Mouse (Mus musculus) kidney, postnatal 10 days (tissue): ENCODE data around the gene Rnf6.

Experiments
- DNase-seq: peaks from one replicate; pipeline ENCODE4 v3.0.0; 2021; ENCODE audit warnings: mixed read lengths

The Rnf6 gene

DNA sequence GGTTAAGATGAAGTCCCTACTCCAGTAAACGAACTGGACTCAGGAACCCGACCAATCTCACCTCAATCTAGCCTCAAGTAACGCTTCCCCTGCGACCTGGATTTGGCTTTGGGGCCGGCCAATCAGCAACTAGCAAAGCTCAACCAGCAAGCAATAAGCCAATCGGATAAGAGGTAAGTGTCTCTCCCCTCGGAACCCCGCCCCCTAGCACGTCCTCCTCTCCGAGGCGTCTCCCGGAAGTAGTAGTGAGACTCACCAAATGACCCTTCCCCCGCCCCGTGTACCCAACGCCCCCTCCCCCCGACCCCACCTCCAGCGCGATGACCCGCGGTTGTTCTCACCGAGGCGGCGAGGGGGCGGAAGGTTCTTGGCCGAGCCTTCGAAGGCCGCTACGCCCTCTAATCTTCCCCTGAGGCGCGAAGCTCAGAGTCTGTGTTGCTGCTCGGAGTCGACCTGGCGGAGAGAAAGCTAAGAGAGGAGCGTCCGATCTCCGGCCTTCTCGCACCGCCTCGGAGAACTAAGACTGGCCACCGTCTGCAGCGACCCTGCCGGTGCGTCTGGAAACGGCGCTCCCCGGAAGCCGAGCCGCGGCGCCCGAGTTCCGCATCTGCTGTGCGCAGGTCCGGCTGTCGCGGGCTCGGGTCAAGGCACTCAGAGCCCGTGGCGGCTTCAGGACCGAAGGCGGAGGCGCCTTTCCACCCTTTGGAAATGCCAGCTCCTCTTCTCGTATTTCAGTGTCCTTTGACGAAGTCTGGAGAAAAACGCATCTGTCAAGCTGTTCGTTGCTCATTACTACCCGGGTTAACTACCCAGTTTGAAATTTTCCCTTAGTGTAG lies at the start of gene Rnf6:
Gene Rnf6, minus strand, starts transcription at position 677 of the 836 bp plus-strand sequence.
- peak; percentile 96 for DNase-seq

DNA sequence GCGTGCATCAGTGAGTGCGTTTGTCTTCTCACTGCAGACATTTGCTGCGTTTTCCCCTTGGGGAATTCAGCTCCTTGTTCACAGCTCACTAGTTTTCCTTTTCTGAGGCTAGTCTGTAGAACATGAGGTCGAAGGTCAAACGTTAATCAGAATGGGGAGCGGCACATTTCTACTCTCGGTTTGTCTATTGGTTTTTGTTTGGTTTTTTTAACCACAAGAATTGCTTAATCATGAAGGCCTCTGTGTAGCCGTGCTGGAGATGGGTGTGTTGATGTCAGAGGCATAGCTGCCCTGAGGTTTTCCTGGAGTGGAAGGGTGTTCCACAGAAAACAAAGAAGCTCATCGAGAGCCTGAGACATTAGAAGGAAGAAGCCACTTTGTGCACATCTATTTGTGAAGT lies 49.2 kb upstream of the Rnf6 start:
- no peak for DNase-seq

DNA sequence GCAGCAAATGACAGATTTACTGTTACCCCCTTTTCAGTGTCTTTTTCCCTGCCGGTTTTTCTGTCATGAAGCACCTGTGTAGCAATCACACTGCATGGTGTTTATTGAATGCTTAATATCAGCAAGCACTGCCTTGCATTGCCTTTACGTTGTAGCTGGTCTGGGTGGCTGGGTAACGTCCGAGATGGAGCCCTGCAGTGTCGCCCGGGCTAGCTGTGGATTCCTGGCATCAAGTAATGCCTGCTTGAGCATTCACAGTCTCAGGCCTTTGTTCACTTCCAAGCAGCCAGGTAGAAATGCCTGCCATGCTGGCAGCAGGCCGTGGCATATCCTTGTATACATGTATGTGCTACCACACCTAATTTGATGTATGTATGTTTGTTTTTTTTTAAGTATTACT lies 46.4 kb upstream of the Rnf6 start:
- DNase-seq: no peak

DNA sequence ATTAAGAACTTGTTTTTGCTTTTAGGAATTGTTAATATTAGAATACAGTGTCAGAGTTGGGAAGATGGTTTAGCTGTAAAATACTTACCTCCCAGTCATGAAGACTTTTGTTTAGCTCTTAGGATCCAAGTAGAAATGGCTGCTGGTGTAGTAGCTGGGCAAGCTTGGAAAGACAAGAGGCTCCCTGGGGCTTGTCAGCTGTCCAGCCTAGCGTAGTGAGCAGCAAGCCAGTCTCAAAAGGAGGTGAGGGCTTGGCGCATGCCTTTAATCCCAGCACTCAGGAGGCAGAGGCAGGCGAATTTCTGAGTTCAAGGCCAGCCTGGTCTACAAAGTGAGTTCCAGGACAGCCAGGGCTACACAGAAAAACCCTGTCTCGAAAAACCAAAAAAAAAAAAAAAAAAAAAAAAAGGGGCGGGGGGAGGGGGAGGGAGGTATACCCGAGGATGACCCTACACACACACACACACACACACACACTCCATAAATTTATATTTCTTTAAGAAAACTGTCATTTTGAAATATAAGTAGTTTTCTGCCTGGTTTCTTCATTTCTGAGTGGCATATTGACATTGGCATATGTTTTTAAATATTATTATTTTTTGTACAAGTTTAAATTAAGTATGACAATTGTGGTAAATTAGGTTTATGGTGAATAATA lies 44.7 kb upstream of the Rnf6 start:
- DNase-seq: no peak

DNA sequence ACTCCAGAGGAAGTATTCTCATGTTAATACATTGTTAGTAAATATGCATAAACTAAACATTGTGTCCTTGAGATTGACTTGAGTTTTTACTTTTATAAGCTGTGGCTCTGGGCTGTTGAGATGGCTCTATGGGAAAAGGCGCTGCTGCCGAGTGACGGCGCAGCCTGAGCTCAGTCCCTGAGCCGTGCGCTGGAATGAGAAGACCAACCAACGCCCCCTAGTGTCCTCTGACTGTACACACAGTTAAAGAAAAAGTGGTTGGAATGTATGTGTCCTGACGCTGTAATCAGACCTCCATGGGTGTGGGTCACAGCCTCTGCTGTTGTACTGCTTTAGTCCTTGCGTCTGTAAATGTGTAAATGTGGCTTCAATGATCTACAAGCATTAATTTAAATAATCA lies 38.6 kb upstream of the Rnf6 start:
- DNase-seq: no peak

DNA sequence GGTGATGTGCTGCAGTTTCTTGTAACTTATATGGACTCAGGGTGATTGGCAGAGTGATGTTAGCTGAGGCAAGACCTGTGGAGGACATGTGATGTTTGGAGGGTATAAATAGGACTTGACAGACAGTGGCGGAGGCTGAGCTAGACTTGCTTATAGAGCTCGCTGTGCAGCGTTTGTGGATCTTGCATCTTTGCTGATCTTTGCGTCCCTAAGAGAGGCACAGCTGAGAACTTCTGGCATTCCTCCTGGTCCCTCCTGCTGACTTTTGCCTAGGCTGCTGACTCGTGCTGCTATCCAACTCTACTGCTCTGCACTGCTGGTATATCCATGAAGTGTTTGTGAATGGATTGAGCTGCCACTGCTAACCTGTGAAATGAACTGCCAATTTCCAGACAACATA lies 32.3 kb upstream of the Rnf6 start:
- DNase-seq: no peak

DNA sequence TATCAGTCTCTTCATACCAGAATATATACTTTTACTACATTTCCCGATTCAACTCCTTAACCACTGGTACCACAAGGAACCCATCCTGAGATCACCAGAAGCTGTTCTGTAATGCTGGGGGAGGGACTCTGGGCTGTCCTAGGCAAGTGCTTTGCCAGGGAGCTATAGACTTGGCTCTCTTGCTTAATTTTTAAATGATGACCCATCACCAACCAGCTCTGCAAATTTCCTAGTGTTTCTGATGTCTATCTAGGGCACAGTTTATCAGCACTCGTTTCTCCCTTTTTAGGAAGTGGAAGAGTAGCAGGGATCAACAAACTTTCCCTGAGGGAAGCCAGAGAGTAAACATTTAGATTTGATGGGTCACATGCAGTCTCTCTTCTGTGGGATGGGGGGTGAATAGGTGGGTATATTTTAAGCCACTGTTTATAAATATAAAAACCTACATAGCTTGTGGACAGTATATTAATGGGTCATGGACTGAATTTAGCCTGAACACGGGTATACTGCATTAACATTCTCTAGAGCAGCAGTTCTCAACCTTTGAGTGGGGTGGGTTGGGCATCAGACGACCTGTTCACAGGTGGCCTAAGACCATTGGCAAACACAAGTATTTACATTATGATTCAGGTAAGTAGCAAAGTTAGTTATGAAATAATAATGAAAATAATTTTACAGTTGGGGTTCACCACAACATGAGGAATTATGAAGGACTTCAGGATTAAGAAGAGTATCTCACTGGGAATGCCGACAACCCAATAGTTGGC lies 30.5 kb upstream of the Rnf6 start:
- no peak for DNase-seq

DNA sequence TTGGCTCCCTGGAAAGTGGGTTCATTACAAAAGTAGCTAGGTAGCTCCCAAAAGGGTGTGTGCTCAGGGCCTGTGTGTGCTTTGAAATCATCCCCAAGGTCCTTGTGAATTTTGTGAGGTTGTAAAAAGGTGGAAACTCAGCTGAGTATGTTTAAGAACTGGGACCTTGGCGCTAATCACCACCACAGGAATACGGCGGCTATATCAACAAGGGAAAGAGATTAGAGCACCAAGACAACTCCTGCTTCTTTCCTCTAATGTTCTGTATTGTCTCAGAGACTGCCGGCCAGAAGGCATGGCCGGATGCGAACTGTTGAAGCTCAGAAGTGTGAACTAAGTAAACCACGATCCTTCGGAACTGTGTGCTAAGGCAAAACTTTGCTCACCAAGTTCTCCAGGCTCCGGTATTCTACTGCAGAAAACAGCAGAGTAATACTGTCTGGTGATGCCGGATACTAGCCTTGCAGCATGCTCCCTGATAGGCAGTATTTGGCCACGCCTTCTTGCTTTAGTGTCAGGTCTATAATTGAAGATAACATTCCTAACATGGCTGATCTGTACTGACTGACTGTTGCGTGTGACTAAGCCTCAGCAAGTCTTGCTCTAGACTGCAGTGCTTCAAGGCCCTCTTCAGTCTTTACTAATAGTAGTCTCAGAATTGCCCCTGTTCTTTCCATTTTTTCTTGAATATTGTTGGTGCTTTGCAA lies 29.2 kb upstream of the Rnf6 start:
- DNase-seq: no peak

DNA sequence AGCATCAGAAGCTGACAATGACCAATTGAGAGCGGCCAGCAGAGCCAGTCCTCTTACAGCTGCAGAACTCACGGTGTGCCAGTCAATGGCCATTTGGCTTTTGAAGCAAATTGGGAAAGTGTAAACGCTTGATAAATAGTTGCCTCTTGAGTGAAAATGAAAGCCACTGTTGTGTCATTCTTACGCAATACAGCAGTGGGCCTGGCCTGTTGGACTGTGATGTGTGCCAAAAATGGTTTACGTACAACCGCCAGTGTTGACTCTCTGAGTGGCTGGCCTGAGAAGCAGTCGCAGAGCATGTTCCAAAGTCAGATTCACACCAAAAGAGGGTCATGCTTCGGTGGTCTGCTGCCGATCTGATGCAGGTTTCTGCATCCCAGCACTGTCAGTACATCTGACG lies 27.4 kb upstream of the Rnf6 start:
- no peak for DNase-seq

DNA sequence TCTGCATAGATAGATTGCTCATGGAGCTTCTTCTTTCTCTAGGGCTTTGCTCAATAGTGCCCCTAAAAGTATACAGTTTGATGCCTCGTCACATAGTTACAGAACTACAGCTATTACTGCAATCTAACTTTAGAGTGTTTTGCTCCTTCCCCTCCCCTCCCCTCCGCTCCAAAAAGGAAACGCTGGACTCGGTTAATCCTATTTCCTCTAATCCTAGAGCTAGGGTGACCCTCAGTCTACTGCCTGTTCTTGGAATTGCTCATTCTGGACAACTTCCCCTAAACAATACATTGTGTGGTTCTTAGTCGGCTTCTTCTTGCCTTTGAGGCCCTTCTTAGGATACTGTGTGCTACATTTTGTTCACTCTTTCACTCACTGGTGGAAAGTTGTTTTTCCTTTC lies 26.4 kb upstream of the Rnf6 start:
- no peak for DNase-seq

DNA sequence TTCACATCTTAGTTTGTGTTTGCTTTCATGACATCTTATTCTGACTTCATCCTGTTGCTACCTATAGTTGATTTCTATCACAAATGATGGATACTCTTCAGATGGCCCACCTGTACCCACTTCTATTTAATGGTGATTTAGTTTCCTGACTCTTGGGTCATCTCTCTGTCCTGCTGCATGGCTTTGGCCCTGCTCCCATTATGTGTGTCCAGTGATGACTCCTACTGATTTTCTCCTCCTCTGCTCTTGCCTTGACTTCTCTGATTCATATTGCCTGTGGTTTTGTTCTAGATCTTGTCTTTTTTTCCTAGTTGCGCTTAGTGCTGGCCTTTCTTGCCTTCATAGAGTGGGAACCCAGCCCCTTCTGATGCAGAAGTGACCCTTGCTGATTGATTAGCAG lies 25.0 kb upstream of the Rnf6 start:
- DNase-seq: no peak

DNA sequence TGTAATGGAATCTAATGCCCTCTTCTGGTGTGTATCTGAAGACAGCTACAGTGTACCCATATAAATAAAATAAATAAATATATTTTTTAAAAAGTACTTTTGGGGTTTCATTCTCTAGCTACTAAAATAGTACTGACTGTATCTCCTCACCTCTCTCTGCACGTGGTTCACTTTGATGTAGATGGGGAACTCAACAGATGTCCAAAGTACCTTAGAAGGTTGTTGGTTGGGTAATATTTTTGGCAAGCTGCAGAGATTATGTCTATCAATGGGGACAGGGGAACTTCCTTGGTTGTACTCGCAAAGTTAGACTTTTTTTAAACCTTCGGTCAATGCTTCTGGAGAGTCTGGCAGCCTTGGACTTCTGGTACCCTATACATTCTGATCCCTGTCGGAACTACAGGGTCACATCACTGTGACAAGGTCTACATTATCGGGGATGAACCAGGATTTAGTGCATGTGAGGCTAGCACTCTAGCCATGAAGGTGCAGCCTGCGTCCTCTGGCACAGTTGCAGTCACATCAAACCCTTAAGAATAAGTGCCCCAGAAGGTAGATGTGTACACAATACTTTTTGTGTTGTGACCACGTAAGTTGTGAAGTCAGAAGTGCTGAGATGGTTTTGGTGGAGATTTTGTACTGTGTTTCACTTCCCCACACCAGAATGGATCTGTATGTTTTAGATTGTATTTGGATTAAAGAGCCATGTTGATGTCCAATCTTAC lies 24.5 kb upstream of the Rnf6 start:
- no peak for DNase-seq

DNA sequence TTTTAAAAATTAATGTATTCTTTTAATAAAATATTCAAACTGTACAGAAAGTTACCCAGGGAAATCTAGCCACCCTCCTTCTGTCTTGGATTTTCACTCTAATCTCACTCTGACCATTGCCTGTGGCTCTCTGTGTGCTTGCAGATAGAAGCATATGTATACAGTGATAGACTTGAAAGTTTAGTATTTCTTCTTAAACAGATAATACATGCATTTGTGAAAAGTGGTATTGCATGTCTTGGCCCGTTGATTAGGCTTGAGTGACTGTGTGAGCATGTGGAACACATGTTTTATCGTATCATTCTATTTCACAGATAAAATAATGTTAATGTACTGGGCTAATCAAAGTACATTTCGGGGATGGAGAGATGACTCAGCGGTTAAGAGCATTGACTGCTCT lies 23.8 kb upstream of the Rnf6 start:
- DNase-seq: no peak

DNA sequence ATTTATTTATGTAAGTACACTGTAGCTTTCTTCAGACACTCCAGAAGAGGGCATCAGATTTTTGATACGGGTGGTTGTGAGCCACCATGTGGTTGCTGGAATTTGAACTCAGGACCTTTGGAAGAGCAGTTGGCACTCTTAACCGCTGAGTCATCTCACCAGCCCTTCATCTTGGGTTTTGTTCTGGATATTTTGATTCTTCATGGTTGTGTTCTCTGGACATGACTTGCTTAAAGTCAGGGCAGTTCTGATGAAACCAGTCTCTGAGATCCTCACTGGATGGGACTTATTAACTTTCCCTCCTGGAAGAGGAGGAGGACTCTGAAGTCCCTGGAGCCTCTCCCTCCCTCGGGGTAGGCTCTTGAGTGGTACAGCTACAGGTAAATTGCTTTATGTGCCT lies 19.8 kb upstream of the Rnf6 start:
- no peak for DNase-seq

DNA sequence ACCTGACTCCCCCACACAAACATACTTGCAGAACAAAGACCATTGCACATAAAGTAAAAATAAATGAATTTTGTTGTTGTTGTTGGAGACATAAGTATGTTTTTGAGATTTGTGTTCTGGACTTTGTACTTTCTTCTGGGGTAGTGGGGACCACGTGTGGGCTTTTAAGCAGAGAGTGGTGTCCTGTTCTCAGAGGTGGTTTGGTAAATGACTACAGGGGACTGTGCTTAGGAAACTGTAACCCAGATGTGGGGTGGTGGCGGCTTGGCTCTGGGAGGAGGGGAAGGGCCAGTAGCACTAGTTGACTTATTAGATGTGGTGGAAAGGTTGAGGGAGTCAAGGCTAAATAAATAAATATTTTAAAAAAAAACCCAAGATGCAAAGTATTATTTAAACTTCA lies 19.4 kb upstream of the Rnf6 start:
- DNase-seq: no peak

DNA sequence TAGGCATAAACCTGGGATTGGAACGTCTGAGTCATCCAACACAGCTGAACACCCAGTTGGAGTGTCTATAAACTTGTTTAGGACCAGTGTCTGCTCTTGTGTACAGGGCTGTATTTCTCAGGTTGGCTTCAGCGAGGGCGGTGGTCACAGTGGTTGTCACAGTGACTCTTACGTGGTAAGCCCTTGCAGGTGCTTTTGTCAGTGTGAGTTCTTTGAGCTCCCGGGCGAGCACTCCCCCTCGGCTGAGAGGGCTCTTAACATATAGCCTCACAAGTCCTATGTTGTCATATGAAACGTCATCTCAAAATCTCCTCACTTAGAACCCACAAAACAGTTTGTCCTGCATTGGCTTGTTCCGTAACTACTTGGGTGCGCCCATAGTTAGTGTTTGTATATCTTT lies 16.9 kb upstream of the Rnf6 start:
- DNase-seq: no peak

DNA sequence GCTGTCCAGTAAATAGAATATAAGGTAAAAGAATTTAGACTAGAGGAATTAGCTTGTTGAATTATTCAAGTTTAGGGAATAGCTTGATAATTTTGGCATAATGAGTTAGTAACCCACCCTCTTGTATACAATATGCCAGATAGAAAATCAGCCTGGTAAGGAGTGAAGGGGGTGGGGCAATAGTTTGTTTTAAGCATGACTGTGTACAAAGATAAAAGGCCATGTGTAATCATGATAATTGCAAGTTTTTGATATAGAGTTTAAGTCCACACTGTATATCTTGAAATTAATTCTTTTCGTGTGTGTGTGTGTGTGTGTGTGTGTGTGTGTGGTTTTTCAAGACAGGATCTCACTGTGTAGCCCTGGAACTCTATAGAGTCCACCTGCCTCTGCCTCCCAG lies 13.0 kb upstream of the Rnf6 start:
- DNase-seq: no peak

DNA sequence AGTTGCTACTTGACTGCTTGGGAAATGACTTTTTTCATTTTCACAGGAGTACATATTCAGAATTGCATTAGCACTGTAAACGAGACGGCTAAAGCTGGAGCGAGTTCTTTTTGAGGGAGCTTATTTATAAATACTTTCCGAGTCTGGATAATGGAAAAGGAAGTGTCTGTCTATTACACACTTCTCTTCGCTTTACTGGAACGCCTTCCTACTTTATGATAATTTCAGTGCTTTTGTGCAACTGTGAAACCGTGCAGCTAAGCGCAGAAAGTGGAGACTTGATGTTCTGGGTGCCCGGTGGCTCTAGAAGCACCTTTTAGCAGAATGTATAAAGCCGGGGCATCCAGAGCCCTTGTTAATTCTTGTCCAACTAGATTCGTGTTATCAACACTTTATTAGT lies 11.5 kb upstream of the Rnf6 start:
- DNase-seq: no peak

DNA sequence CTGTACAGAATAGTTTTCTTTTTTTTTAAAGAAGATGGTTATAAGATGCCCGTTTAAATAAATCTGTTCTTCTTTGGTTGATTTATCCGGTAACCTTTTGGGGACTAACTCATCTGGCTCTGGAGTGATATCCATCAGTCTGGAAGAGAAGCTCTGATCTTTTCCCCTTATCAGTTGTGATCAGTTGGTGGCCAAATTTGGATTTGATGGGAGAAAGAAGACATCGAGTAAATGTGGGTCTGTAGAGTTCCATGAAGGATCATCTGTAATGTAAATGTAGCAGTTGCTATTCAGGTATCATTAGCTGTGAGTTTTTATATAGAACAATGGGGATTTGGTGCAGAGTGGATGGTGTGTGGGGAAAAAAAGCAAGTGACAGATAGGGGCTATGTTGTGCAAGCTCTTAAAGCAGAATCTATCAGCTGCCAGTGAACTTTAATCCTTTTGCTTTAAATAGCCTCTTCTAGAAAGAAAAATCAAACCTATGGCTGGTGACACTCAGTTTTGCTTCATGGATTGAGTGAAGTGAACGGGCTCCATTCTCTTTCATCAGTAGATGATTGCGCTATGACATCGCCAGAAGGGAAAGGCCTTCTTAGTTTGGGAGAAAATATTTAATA lies 10.8 kb upstream of the Rnf6 start:
- no peak for DNase-seq

DNA sequence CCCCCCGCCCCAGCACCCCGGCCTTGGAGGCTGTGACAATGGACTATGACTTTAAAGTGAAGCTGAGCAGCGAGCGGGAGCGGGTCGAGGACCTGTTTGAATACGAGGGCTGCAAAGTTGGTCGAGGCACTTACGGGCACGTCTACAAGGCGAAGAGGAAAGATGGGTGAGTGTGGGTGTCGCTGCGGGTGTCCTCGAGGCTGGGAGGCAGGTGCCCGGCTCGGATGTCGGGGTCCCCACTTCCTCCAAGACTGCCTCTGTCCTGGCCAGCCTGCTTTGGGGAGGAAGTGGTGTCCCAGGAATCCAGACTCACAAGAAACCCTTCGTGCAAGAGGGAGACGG lies 10.3 kb upstream of the Rnf6 start:
- peak; percentile 50 for DNase-seq

DNA sequence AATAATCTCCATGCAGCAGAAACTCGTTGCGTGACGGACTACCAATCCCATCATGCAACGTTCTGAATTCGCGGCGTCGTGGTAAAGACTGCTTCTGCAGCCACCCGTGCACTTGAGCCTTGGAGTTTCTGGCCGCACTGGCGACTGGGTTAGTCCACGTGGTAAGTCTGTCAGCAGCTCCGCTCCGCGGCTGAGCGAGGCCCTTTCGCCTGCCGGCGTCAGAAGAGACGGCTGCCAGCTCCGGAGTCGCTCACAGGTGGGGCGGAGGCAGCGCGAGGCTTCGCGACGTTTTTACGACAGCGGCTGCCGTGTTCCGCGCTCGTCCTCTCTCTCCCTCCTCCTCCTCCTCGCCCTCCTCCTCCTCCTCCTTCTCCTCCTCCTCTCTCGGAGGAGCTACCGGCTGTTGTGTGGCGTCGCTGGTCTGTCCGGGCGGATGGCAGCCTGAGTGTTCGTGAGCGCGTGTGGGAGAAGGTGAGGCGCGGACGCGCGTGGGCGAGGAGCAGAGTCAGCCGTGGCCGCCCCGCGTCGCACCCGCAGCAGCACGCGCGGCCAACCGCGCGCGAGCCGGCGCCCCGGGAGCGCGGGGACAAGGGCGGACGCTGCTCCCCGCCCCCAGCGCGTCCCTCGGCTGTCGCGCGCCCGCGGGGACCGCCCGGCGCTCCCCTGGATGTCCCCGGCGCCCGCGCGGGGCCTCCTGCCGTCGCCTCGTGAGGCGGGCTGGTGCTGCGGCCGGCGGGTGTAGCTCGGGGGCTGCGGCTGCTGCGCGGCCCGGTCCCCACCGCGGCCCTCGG lies 9.7 kb upstream of the Rnf6 start, which contains the start of gene Cdk8:
Gene Cdk8, plus strand, starts transcription at position 367 of the 791 bp plus-strand sequence.
- peak; percentile 95 for DNase-seq
